Mouse (Mus musculus) kidney, embryonic 14.5 days (tissue): Measurements from ENCODE around the gene Hs6st1. TPM values are rescaled to one million over a fixed set of nuclear protein-coding genes. Genes with fewer than 3 reads are reported as not detected.
A peak's percentile ranks its signal among the peaks of the same experiment; 100 is the strongest.

Source experiments
- ATAC-seq: fragments of 200-750 bp; cut with Nextera tagmentation; 2 replicates; pipeline ENCODE4 v1.8.0; 2017; ENCODE audit warnings: moderate number of reproducible peaks, mild to moderate bottlenecking, moderate TSS enrichment, moderate library complexity; ENCODE audit not compliant: low FRiP score, low TSS enrichment
- H3K27ac ChIP-seq: fragments of 300-500 bp; sonication (generic); 2 replicates; pipeline ENCODE4 v1.5.1; 2014; ENCODE audit warnings: low read depth, mild to moderate bottlenecking, low read length, moderate library complexity, mixed read lengths
- H3K27me3 ChIP-seq: fragments of 300-500 bp; sonication (generic); 2 replicates; pipeline ENCODE4 v1.6.1; 2014; ENCODE audit warnings: mild to moderate bottlenecking, low read length; ENCODE audit not compliant: control insufficient read depth, insufficient read depth
- H3K36me3 ChIP-seq: fragments of 300-500 bp; sonication (generic); 2 replicates; pipeline ENCODE4 v1.6.1; 2014; ENCODE audit warnings: low read length, mixed read lengths; ENCODE audit not compliant: control insufficient read depth, insufficient read depth
- H3K4me1 ChIP-seq: fragments of 300-500 bp; sonication (generic); 2 replicates; pipeline ENCODE4 v1.6.1; 2014; ENCODE audit warnings: low read length, mixed read lengths; ENCODE audit not compliant: control insufficient read depth, insufficient read depth
- H3K4me2 ChIP-seq: fragments of 300-500 bp; sonication (generic); replicated peaks from 2 replicates; pipeline ENCODE4 v1.6.1; 2014; ENCODE audit warnings: low read depth, mild to moderate bottlenecking, low read length
- H3K4me3 ChIP-seq: fragments of 300-500 bp; sonication (generic); 2 replicates; pipeline ENCODE4 v1.5.1; 2014; ENCODE audit warnings: mild to moderate bottlenecking, low read length
- H3K9ac ChIP-seq: fragments of 300-500 bp; sonication (generic); 2 replicates; pipeline ENCODE4 v1.6.1; 2014; ENCODE audit warnings: low read depth, mild to moderate bottlenecking, low read length, moderate library complexity
- H3K9me3 ChIP-seq: fragments of 300-500 bp; sonication (generic); 2 replicates; pipeline ENCODE4 v1.6.1; 2016; ENCODE audit warnings: low read length; ENCODE audit not compliant: control insufficient read depth
- WGBS: fragments of 180-500 bp; shearing (Covaris S2); extraction: QIAGEN DNeasy Blood & Tissue Kit; methylation state at CpG from one replicate; pipeline ENCODE4 v1.1.7; 2014; 5-methylcytosine and 5-hydroxymethylcytosine counted together
- polyA plus RNA-seq: library from polyadenylated mRNA; unstranded; fragments of >200 nt; fragmentation: Nextera tagmentation; extraction: Ambion mirVana; gene quantifications from 2 replicates; pipeline ENCODE4 v1.2.1, GENCODE M21; 2014

Hs6st1 gene
- polyA plus RNA-seq, 1 experiment from 2014 or later = 10.1 TPM

- peak; percentile 3; the same call in 1 of the 2 replicates for ATAC-seq
- Histone ChIP-seq H3K4me1 (peaks cover 49% of the 10 kb centered on the region), H3K9me3 (no peaks in the 10 kb centered on the region), H3K36me3 (peaks cover 5% of the 10 kb centered on the region; the same call in 1 of the 2 replicates), H3K9ac (peak overlapping the region; percentile 77), H3K27me3 (no peaks in the 10 kb centered on the region), H3K4me2 (peak overlapping the region; percentile 55), H3K4me3 (peak overlapping the region; percentile 84), H3K27ac (no peak overlapping the region)
- WGBS = under 1% methylated on average over 35 of the region's 76 CpGs
Observed at GRCm38 (mm10) chr1:36068531-36069120, 426 bp downstream of the Hs6st1 start.

- Histone ChIP-seq H3K9me3 (no peaks in the 10 kb centered on the region), H3K4me1 (peaks cover 52% of the 10 kb centered on the region), H3K4me3 (peak overlapping the region; percentile 84), H3K4me2 (peak overlapping the region; percentile 55), H3K27ac (peak overlapping the region; percentile 51; the same call in 1 of the 2 replicates), H3K9ac (peak overlapping the region; percentile 77), H3K36me3 (peaks cover 5% of the 10 kb centered on the region; the same call in 1 of the 2 replicates), H3K27me3 (no peaks in the 10 kb centered on the region)
- 2% methylated on average over 13 of the region's 13 CpGs for WGBS
- ATAC-seq = 0 out of 2 replicates have a peak, but pooled peaks have one; percentile 0
Observed at GRCm38 (mm10) chr1:36069291-36069771, 1.1 kb downstream of the Hs6st1 start.

- H3K36me3 ChIP-seq = peaks cover 5% of the 10 kb centered on the region; the same call in 1 of the 2 replicates
- H3K4me2 ChIP-seq = peak overlapping the region; percentile 55
- peaks cover 56% of the 10 kb centered on the region for H3K4me1 ChIP-seq
- peak overlapping the region; percentile 84 for H3K4me3 ChIP-seq
- no peak overlapping the region; the same call in 1 of the 2 replicates for H3K27ac ChIP-seq
- WGBS = 64% methylated on average over 6 of the region's 6 CpGs
- peak overlapping the region; percentile 77 for H3K9ac ChIP-seq
- H3K9me3 ChIP-seq = no peaks in the 10 kb centered on the region
- no peak for ATAC-seq
- no peaks in the 10 kb centered on the region for H3K27me3 ChIP-seq
Observed at GRCm38 (mm10) chr1:36070190-36070589, 2.0 kb downstream of the Hs6st1 start.

DNA sequence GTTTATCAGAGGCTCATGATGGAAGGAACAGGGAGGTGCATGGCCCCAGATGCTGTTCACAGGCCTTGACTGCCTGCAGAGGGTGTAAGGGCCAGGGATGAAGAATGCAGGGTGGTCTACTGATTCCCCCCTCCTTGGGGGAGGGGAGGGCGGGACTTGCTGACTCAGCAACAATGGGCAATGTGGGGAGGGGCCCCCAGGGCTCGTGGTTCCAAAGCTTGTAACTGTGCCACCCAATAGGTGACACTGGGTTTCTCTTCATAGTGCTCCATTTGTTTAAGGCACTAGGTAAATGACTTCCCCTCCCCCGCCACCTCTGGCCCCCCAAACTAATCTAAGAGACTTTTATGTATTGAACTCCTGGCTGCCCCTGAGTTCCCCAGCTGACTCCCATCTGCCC lies 2.5 kb downstream of the Hs6st1 start:
- H3K36me3 ChIP-seq = peaks cover 5% of the 10 kb centered on the region; the same call in 1 of the 2 replicates
- 44% methylated on average over 2 of the region's 3 CpGs for WGBS
- ATAC-seq = no peak
- no peak overlapping the region for H3K27ac ChIP-seq
- H3K9ac ChIP-seq = peak overlapping the region; percentile 77; the same call in 1 of the 2 replicates
- peaks cover 57% of the 10 kb centered on the region for H3K4me1 ChIP-seq
- peak overlapping the region; percentile 84 for H3K4me3 ChIP-seq
- H3K4me2 ChIP-seq = peak overlapping the region; percentile 55
- no peaks in the 10 kb centered on the region for H3K9me3 ChIP-seq
- H3K27me3 ChIP-seq = no peaks in the 10 kb centered on the region

DNA sequence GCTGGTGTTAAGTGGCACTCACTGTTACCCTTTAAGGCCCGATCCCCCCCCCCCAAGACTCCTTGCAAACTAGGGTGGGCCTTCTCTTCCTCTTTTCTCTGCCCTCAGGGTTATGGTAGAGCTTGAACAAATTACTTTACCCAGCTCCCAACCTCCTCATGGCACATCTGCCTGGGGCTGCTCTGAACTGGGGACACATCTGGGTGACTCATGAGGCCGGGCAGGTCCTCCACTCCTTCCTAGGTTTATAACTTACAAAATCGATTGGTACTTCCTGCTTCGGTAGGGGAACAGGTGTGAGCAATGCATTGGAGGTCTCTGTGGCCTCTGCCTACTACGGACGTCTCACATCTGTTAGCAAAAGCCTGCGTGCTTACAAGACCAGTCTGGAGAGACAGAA lies 3.0 kb downstream of the Hs6st1 start:
- H3K4me1 ChIP-seq = peaks cover 57% of the 10 kb centered on the region
- WGBS = 52% methylated on average over 7 of the region's 7 CpGs

GRCm38 (mm10) chr1:36071611-36072010 lies 3.4 kb downstream of the Hs6st1 start:
- WGBS = 97% methylated on average over 3 of the region's 3 CpGs
- no peaks in the 10 kb centered on the region for H3K9me3 ChIP-seq
- peak overlapping the region; percentile 55 for H3K4me2 ChIP-seq
- H3K27me3 ChIP-seq = no peaks in the 10 kb centered on the region
- H3K4me3 ChIP-seq = peak overlapping the region; percentile 14; the same call in 1 of the 2 replicates
- no peak overlapping the region for H3K9ac ChIP-seq
- no peak overlapping the region for H3K27ac ChIP-seq
- no peak for ATAC-seq
- H3K36me3 ChIP-seq = peaks cover 5% of the 10 kb centered on the region; the same call in 1 of the 2 replicates
- peaks cover 57% of the 10 kb centered on the region for H3K4me1 ChIP-seq

More for the DNA sequence above, 3.0 kb downstream of the Hs6st1 start:
- no peak overlapping the region for H3K9ac ChIP-seq
- no peak for ATAC-seq
- peak overlapping the region; percentile 84 for H3K4me3 ChIP-seq
- H3K27ac ChIP-seq = no peak overlapping the region
- no peaks in the 10 kb centered on the region for H3K27me3 ChIP-seq
- H3K36me3 ChIP-seq = peaks cover 5% of the 10 kb centered on the region; the same call in 1 of the 2 replicates
- H3K4me2 ChIP-seq = peak overlapping the region; percentile 55
- H3K9me3 ChIP-seq = no peaks in the 10 kb centered on the region

- Histone ChIP-seq H3K36me3 (peaks cover 7% of the 10 kb centered on the region; the same call in 1 of the 2 replicates), H3K4me2 (peak overlapping the region; percentile 26), H3K4me1 (peaks cover 58% of the 10 kb centered on the region), H3K27me3 (no peaks in the 10 kb centered on the region), H3K9me3 (no peaks in the 10 kb centered on the region), H3K27ac (no peak overlapping the region), H3K9ac (0 out of 2 replicates have a peak overlapping the region, but pooled peaks have one; percentile 12), H3K4me3 (no peak overlapping the region; the same call in 1 of the 2 replicates)
- ATAC-seq = no peak
- WGBS = 52% methylated on average over 11 of the region's 11 CpGs
Observed at GRCm38 (mm10) chr1:36072588-36073556, 4.7 kb downstream of the Hs6st1 start.

DNA sequence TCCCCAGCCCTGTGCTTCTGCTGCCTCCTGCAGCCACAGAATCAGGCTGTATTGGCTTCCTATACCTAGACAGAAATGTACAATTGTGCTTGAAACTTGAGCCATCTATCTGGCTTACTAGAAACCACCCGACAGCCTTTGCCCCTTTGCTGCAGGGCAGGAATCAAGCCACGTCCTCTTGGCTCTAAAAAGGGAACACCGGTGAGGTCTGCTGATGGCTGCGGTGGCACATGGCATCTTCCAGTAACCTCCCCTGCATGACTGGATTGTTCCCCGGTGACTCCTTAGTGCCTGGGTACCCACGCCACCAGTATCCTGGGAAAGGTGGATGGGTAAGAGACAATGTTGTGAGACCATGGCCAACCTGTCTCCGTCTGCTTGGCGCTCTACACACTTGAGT lies 5.4 kb downstream of the Hs6st1 start:
- Histone ChIP-seq H3K36me3 (peaks cover 10% of the 10 kb centered on the region; the same call in 1 of the 2 replicates), H3K4me2 (peak overlapping the region; percentile 26), H3K27ac (no peak overlapping the region), H3K4me3 (no peak overlapping the region), H3K9ac (0 out of 2 replicates have a peak overlapping the region, but pooled peaks have one; percentile 12), H3K4me1 (peaks cover 63% of the 10 kb centered on the region), H3K9me3 (no peaks in the 10 kb centered on the region), H3K27me3 (no peaks in the 10 kb centered on the region)
- 75% methylated on average over 8 of the region's 8 CpGs for WGBS
- ATAC-seq = no peak
